Mouse (Mus musculus) intestine, embryonic 16.5 days (tissue): ENCODE results near the gene Slc6a5. TPM values are rescaled to one million over a fixed set of nuclear protein-coding genes. Genes with fewer than 3 reads are reported as not detected.

ENCODE experiments used
- ATAC-seq: fragments of 200-750 bp; cut with Nextera tagmentation; 2 replicates; pipeline ENCODE4 v1.8.0; 2017; ENCODE audit warnings: moderate TSS enrichment, moderate library complexity
- H3K27ac ChIP-seq: fragments of 300-500 bp; sonication (generic); 2 replicates; pipeline ENCODE4 v1.5.1; 2014; ENCODE audit warnings: mild to moderate bottlenecking, low read length
- H3K27me3 ChIP-seq: fragments of 300-500 bp; sonication (generic); replicated peaks from 2 replicates; pipeline ENCODE4 v1.6.1; 2014; ENCODE audit warnings: low read length, control low read depth, mixed read lengths; ENCODE audit not compliant: control insufficient read depth, insufficient read depth
- H3K36me3 ChIP-seq: fragments of 300-500 bp; sonication (generic); 2 replicates; pipeline ENCODE4 v1.6.1; 2014; ENCODE audit warnings: low read length, control low read depth; ENCODE audit not compliant: control insufficient read depth, insufficient read depth
- H3K4me1 ChIP-seq: fragments of 300-500 bp; sonication (generic); 2 replicates; pipeline ENCODE4 v1.6.1; 2014; ENCODE audit warnings: low read length, control low read depth, mixed read lengths; ENCODE audit not compliant: control insufficient read depth, insufficient read depth
- H3K4me2 ChIP-seq: fragments of 300-500 bp; sonication (generic); 2 replicates; pipeline ENCODE4 v1.6.1; 2014; ENCODE audit warnings: low read depth, low read length, control low read depth
- H3K4me3 ChIP-seq: fragments of 300-500 bp; sonication (generic); 2 replicates; pipeline ENCODE4 v1.5.1; 2014; ENCODE audit warnings: mild to moderate bottlenecking, low read length
- H3K9ac ChIP-seq: fragments of 300-500 bp; sonication (generic); 2 replicates; pipeline ENCODE4 v1.6.1; 2014; ENCODE audit warnings: low read depth, low read length
- H3K9me3 ChIP-seq: fragments of 300-500 bp; sonication (generic); 2 replicates; pipeline ENCODE4 v1.6.1; 2016; ENCODE audit warnings: low read length, control low read depth; ENCODE audit not compliant: control insufficient read depth
- WGBS: fragments of 180-500 bp; shearing (Covaris S2); extraction: QIAGEN DNeasy Blood & Tissue Kit; methylation state at CpG from one replicate; pipeline ENCODE4 v1.1.7; 2014; 5-methylcytosine and 5-hydroxymethylcytosine counted together
- polyA plus RNA-seq: library from polyadenylated mRNA; unstranded; fragments of >200 nt; fragmentation: Nextera tagmentation; extraction: Ambion mirVana; gene quantifications from 2 replicates; pipeline ENCODE4 v1.2.1, GENCODE M21; 2015

Slc6a5 gene
- polyA plus RNA-seq, 1 experiment from 2014 or later: not detected

DNA sequence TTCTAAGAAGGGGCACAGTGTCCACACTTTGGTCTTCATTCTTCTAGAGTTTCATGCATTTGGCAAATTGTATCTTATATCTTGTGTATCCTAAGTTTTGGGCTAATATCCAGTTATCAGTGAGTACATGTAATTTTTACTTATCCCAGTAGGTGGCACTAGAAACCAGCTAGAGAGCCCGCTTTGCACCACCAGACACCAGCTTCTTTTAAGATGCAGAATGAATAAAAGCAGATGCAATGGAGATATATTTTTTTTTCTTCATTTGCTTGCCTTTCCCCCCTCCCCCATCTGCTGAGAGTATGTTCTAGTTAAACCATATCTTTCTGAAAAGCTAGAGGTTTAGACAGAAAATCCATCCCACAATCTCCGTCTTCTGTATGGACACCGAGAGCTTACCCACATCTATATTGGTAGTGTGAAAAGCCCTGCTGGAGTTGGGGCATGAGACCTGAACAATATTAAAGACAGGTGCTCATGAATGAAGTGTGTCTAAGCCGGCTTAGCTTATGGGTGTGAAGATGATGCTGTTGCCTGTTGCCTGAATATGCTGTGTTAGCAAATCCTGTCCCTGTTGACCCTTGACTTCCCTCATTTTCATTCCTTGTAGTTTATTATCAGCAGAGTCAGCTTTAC, 43.7 kb downstream of the Slc6a5 start:
- ATAC-seq: no peak
- no peak overlapping the region for H3K9ac ChIP-seq
- WGBS: 59% methylated on average over 4 of the region's 4 CpGs
- no peaks in the 10 kb centered on the region for H3K27me3 ChIP-seq
- no peaks in the 10 kb centered on the region for H3K9me3 ChIP-seq
- H3K4me3 ChIP-seq: no peak overlapping the region
- no peak overlapping the region for H3K4me2 ChIP-seq
- H3K36me3 ChIP-seq: no peaks in the 10 kb centered on the region
- H3K4me1 ChIP-seq: no peaks in the 10 kb centered on the region; the same call in 1 of the 2 replicates
- H3K27ac ChIP-seq: no peak overlapping the region

DNA sequence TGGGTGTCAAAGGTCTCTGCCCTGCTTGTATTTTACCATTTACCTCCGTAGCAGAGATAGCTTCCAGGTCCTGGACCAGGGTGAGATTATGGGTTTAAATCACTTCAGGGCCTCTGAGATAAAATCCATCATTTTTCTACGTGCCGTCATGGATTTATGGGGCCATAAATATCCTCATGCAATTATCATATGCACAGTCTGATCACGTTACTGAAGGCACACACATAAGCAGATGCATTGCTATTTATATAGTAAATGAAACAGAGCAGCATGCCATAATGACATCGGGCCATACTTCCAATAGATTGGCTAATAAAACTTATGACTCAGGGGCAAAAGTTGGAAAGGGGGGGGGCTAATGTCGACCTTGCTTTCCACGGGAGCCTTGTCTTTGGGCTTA, 44.9 kb downstream of the Slc6a5 start:
- Histone ChIP-seq H3K4me3 (no peak overlapping the region), H3K9me3 (no peaks in the 10 kb centered on the region), H3K27ac (no peak overlapping the region), H3K4me1 (no peaks in the 10 kb centered on the region; the same call in 1 of the 2 replicates), H3K9ac (no peak overlapping the region), H3K36me3 (no peaks in the 10 kb centered on the region), H3K27me3 (no peaks in the 10 kb centered on the region), H3K4me2 (no peak overlapping the region)
- ATAC-seq: no peak
- WGBS: 34% methylated on average over 7 of the region's 7 CpGs

DNA sequence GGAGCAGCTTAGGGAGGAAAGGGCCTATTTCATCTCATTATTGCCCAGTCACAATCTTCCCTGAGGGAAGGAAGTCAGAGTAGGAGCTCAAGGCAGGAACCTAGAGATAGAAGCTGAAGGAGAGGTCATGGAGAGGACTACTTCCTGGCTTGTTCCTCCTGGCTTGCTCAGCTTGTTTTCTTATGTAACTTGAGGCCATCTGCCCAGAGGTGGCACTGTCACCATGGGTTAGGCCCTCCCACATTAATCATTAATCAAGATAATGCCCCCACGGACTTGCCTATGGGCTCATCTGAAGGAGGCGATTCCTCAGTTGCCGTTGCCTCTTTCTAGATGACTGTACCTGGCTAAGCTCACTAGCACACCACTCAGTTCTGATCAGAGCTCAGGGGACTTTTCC, 47.2 kb downstream of the Slc6a5 start:
- H3K36me3 ChIP-seq: no peaks in the 10 kb centered on the region
- ATAC-seq: peak; percentile 72
- H3K9me3 ChIP-seq: no peaks in the 10 kb centered on the region
- no peak overlapping the region for H3K27ac ChIP-seq
- 66% methylated on average over 3 of the region's 3 CpGs for WGBS
- H3K27me3 ChIP-seq: no peaks in the 10 kb centered on the region; the same call in 1 of the 2 replicates
- no peak overlapping the region for H3K4me3 ChIP-seq
- H3K4me1 ChIP-seq: no peaks in the 10 kb centered on the region; the same call in 1 of the 2 replicates
- H3K9ac ChIP-seq: no peak overlapping the region
- H3K4me2 ChIP-seq: no peak overlapping the region

DNA sequence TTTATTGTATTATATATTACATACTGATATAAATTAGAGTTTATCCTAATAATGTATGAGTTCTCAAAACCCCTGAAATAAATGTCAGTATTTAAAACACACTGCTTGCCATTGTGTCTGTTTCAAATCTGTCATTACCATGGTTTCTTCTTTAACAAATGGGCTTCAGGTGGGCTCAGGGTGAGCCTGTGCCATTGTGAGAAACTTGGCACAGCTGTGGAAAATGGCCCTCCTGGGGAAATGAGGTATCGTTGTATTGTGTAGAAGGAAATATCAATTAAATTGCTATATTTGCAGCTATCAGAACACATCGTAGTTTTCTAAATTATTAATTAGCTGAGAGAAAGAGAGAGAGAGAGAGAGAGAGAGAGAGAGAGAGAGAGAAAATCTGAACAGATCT, 53.8 kb downstream of the Slc6a5 start:
- Histone ChIP-seq H3K27ac (no peak overlapping the region), H3K4me1 (no peaks in the 10 kb centered on the region), H3K9ac (no peak overlapping the region), H3K4me3 (no peak overlapping the region), H3K4me2 (no peak overlapping the region), H3K36me3 (no peaks in the 10 kb centered on the region), H3K27me3 (no peaks in the 10 kb centered on the region; the same call in 1 of the 2 replicates), H3K9me3 (no peaks in the 10 kb centered on the region)
- 81% methylated on average over 2 of the region's 2 CpGs for WGBS
- ATAC-seq: no peak

DNA sequence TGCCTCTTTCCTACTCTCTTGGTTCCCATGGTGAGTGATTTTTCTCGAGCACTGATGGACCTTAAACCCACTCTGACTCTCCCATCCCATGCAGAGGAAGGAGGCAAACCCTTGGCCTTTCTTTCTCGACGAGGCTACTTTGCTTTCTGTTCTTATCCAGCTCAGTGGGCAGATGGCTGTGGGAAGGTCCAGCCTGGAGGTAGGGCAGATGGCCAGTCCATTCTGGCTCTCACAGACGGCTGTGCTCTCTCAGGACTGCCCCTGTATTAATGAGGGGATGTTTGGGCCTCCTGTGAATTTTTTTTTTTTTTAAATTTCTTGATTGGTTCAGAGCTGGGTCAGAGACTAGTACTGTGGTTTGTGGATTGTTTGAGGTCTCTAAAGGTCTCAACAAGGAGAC, 59.6 kb downstream of the Slc6a5 start:
- Histone ChIP-seq H3K9me3 (no peaks in the 10 kb centered on the region), H3K9ac (no peak overlapping the region), H3K4me2 (no peak overlapping the region), H3K36me3 (no peaks in the 10 kb centered on the region), H3K27ac (no peak overlapping the region), H3K4me1 (peaks cover under 1% of the 10 kb centered on the region; the same call in 1 of the 2 replicates), H3K27me3 (peaks cover 12% of the 10 kb centered on the region), H3K4me3 (no peak overlapping the region)
- 43% methylated on average over 4 of the region's 4 CpGs for WGBS
- ATAC-seq: no peak

DNA sequence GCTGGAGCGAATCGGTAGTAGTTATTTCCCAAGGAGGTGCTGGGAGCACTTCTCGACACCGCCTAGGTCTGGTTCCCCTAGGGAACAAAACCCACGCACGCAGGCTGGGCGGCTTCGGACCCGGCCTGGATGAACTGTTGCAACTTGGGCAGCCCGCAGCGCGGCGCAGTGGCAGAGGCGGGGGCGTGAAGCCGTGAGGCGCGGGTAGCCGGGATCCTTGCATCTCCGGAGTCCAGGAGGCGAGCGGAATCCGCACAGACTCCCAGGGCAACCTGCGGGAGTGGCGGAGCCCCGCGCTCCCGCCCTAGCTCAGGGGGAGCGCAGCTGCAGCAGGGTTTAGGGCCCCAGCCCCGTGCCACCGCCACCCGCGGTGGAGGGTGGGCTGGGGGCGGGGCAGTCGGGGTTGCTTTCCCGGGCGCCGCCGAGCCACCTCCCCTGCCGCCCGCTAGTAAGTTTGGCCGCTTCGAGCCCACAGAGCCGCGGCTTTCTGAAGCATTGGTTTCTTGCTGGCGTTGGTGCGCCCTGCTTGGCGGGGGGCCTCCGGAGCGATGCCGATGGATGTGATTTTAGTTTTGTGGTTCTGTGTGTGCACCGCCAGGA, 65.0 kb downstream of the Slc6a5 start, which contains the start of gene Nell1:
TSS of gene Nell1 (plus strand) at position 24 of the 600 bp plus-strand sequence.
- Histone ChIP-seq H3K4me2 (peak within 1 kb of the TSS; percentile 94), H3K4me1 (peaks cover 11% of the 10 kb centered on the region), H3K27me3 (peaks cover 34% of the 10 kb centered on the region), H3K9ac (peak within 1 kb of the TSS; percentile 62), H3K36me3 (no peaks in the 10 kb centered on the region), H3K9me3 (no peaks in the 10 kb centered on the region), H3K27ac (no peak within 1 kb of the TSS), H3K4me3 (peak within 1 kb of the TSS; percentile 55)
- WGBS: under 1% methylated on average over 52 of the region's 52 CpGs
- ATAC-seq: peak; percentile 31

DNA sequence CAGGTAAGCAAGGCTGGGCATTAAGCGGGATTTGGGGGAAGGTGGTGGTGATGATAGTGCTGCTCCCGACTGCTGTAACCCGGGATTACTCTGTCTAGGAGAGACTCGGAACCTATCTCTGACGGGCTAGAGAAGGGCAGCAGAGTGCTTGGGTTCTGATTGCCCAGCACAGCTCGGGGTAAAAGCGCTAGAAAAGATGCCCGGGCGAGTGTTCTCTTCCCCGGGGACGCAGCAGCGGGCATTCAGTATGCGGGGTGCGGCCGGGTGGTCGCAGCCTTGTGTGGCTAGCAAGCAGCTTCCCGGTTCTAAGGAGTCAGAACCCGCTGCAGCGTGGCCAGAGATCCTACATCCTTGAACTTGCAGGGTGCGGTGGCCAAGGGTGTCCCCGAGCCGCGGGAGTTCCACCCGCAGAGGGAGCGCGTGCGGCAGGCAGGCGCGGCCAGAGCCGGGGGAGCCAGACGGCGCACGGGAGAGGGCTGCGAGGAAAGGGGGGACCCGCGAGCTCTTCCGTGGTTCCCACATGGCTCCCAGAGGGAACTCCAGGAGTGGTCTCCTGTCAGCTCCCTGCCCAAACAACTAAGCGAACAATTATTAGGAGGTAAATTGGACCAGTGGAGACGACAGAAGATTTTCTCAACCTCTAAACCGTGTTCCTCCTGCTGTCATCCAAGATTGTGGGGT, 65.6 kb downstream of the Slc6a5 start:
- Histone ChIP-seq H3K9me3 (no peaks in the 10 kb centered on the region), H3K4me1 (peaks cover 11% of the 10 kb centered on the region), H3K4me3 (peak overlapping the region; percentile 55), H3K36me3 (no peaks in the 10 kb centered on the region), H3K27ac (no peak overlapping the region), H3K4me2 (peak overlapping the region; percentile 94), H3K9ac (peak overlapping the region; percentile 62), H3K27me3 (peaks cover 34% of the 10 kb centered on the region)
- under 1% methylated on average over 40 of the region's 40 CpGs for WGBS
- peak; percentile 42 for ATAC-seq

DNA sequence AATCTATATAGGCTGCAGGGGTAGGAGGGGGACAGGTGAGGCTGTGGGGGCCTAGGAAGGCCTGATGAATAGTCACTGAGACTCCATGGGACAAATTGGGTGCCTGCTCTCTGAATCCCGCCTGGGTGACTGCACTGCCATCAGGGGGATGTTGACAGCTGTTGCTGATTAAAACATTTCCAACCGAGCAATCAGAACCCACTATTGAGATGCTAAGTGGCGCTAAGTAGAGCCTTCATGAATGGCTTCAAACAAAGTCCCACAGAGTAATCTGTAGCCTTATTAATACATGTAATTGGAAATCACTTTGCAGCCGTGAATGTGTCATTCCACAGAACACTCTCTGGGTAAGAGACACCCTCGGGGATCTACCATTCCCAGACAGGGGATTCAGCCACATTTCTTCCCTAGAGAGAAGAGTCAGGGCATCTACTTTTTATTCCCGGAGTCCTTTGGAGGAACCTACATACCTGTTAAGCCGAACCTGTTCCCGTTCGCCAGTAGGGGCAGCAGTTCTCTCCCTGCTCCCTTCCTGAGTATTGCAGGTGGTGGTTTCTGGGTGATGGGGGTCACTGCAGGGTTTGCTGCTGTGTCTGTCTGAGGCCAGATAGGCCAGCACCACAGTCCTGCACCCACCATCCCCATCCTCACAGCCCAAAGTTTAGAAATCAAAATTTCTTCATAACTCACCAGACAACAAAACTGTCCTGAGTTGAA, 71.7 kb downstream of the Slc6a5 start:
- WGBS: 32% methylated on average over 9 of the region's 9 CpGs
- no peaks in the 10 kb centered on the region for H3K9me3 ChIP-seq

DNA sequence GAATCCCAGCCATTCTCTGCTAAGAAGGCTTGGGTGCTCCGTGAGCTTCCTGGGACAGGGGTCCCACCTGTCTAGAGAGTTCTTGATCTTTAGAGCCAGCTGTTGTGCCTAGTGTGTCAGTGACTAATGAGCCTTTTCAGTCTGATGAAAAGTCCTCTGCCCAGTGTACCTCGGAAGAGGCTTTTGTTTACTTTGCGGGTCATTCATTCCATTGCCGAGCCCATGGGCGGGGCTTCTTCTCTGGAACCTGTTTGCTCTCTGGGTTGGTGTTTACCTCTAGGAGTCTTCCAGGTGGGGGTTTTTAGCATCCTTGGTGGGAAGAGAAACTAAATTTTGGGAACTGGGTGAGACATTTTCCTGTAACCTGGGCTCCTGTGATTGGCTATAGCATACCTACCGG, 74.8 kb downstream of the Slc6a5 start:
- H3K4me2 ChIP-seq: no peak overlapping the region; the same call in 1 of the 2 replicates
- H3K4me3 ChIP-seq: no peak overlapping the region
- H3K9me3 ChIP-seq: no peaks in the 10 kb centered on the region
- H3K27ac ChIP-seq: no peak overlapping the region
- ATAC-seq: peak; percentile 55
- no peaks in the 10 kb centered on the region for H3K36me3 ChIP-seq
- no peak overlapping the region for H3K9ac ChIP-seq
- WGBS: 15% methylated on average over 6 of the region's 6 CpGs
- H3K27me3 ChIP-seq: no peaks in the 10 kb centered on the region
- H3K4me1 ChIP-seq: no peaks in the 10 kb centered on the region

More for the DNA sequence above, 71.7 kb downstream of the Slc6a5 start:
- no peak overlapping the region for H3K4me3 ChIP-seq
- no peaks in the 10 kb centered on the region for H3K36me3 ChIP-seq
- H3K4me1 ChIP-seq: no peaks in the 10 kb centered on the region
- H3K4me2 ChIP-seq: no peak overlapping the region
- no peak for ATAC-seq
- no peak overlapping the region for H3K9ac ChIP-seq
- H3K27ac ChIP-seq: no peak overlapping the region
- H3K27me3 ChIP-seq: peaks cover under 1% of the 10 kb centered on the region; the same call in 1 of the 2 replicates
